Mouse (Mus musculus): ENCODE data around the gene Tbpl1. TPM values are rescaled to one million over a fixed set of nuclear protein-coding genes. Genes with fewer than 3 reads are reported as not detected.

Gene Tbpl1
- polyA plus RNA-seq, 1 experiment = 23.4 TPM

GRCm38 (mm10) chr10:22658534-22659385, 73.0 kb downstream of the Tbpl1 start:
- Histone ChIP-seq H3K4me1 (ENCODE audit: control insufficient read depth, insufficient read depth, low read length) (no peaks in the 10 kb centered on the region), H3K4me3 (replicated peaks; ENCODE audit: extremely low read depth, low read depth, low read length) (no peak overlapping the region)
- 33% methylated on average over 23 of the region's 23 CpGs for WGBS
- DNase-seq = no peak
- TF ChIP-seq CTCF (IDR thresholded peaks at IDR 0.05; ENCODE audit: insufficient read depth, low read length) = no peak
- TF ChIP-seq POLR2A (IDR thresholded peaks at IDR 0.05; ENCODE audit: borderline replicate concordance, extremely low read depth, low read depth, low read length) = no peak

Other genes starting within 250 kb of the Tbpl1 start
- 3.5 and 5.5 TPM in 2 replicates for gene Slc2a12, start 86.9 kb downstream of the Tbpl1 start, polyA plus RNA-seq (2012; rRNA removed)
- gene Tcf21, start 88.2 kb upstream of the Tbpl1 start, polyA plus RNA-seq (2012; rRNA removed) = 190 and 228 TPM in 2 replicates